Mouse (Mus musculus) hematopoietic multipotent progenitor cell, adult 10-12 weeks (in vitro differentiated cells): ENCODE measurements around the gene Marcks. TPM values are rescaled to one million over a fixed set of nuclear protein-coding genes. Genes with fewer than 3 reads are reported as not detected.

Experiments
- polyA plus RNA-seq: library from polyadenylated mRNA; stranded (reverse); fragments of >175 nt; gene quantifications from 2 replicates; pipeline ENCODE4 v1.2.3, GENCODE M21; 2012; ENCODE audit warnings: low replicate concordance

Gene Marcks
- polyA plus RNA-seq, result 139 and 290 TPM in 2 replicates

GRCm38 (mm10) chr10:37138778-37139442 lies at the start of gene Marcks:
Marcks (minus strand) TSS chr10:37138920.

Other genes starting within 250 kb of the Marcks start
- gene Hdac2, start 164.4 kb downstream of the Marcks start, polyA plus RNA-seq, result 16.8 and 20.0 TPM in 2 replicates